Mouse (Mus musculus): Measurements from ENCODE around the gene Nes. TPM values are rescaled to one million over a fixed set of nuclear protein-coding genes. Genes with fewer than 3 reads are reported as not detected.
A peak's percentile ranks its signal among the peaks of the same experiment; 100 is the strongest.

Gene Nes
- polyA plus RNA-seq, 1 experiment from 2014 or later, result 11.1 TPM

GRCm38 (mm10) chr3:87959371-87959770, 11.5 kb upstream of the Nes start:
- no peak for ATAC-seq (ENCODE audit: low read depth)
- no peaks in the 10 kb centered on the region for H3K36me3 ChIP-seq (ENCODE audit: control insufficient read depth, insufficient read depth, low read length)
- no peak overlapping the region for H3K4me2 ChIP-seq (ENCODE audit: low read depth, low read length)
- 38% methylated on average over 7 of the region's 7 CpGs for WGBS
- no peaks in the 10 kb centered on the region for H3K4me1 ChIP-seq (ENCODE audit: control insufficient read depth, insufficient read depth, low read length)
- no peak overlapping the region for H3K4me3 ChIP-seq (ENCODE audit: low read depth, low read length)
- no peaks in the 10 kb centered on the region for H3K9me3 ChIP-seq (ENCODE audit: control insufficient read depth, low read length)
- no peak overlapping the region for H3K9ac ChIP-seq (replicated peaks; ENCODE audit: low read depth, low read length)
- H3K27me3 ChIP-seq (ENCODE audit: control insufficient read depth, insufficient read depth, low read length), result no peaks in the 10 kb centered on the region
- no peak overlapping the region for H3K27ac ChIP-seq (ENCODE audit: low read depth, low read length)

DNA sequence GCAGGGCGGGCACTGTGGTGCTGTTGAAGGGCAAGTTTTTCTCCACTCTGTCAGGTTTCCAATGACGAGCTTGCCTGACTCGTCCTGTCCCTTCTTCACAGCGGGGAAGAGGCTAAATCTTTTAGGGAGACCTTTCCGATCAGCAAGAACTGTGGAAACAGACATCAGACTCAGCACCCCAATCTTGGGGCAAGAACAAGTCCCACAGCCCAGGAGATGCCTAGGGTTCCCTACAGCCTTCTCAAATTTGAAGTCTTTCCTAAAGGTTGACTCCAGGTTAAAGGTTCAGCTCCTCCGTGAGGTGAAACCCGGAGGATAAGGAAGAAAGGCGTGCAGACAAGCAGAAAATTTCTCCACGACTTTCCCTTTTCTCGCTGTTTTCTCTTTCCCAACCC, 10.7 kb upstream of the Nes start:
- no peaks in the 10 kb centered on the region for H3K4me1 ChIP-seq (ENCODE audit: control insufficient read depth, insufficient read depth, low read length)
- 2% methylated on average over 10 of the region's 10 CpGs for WGBS
- no peaks in the 10 kb centered on the region for H3K36me3 ChIP-seq (ENCODE audit: control insufficient read depth, insufficient read depth, low read length)
- peak overlapping the region; percentile 61; the same call in 1 of the 2 replicates for H3K9ac ChIP-seq (replicated peaks; ENCODE audit: low read depth, low read length)
- H3K27ac ChIP-seq (ENCODE audit: low read depth, low read length), result peak overlapping the region; percentile 90
- H3K4me2 ChIP-seq (ENCODE audit: low read depth, low read length), result peak overlapping the region; percentile 63
- no peaks in the 10 kb centered on the region for H3K9me3 ChIP-seq (ENCODE audit: control insufficient read depth, low read length)
- H3K4me3 ChIP-seq (ENCODE audit: low read depth, low read length), result peak overlapping the region; percentile 42
- H3K27me3 ChIP-seq (ENCODE audit: control insufficient read depth, insufficient read depth, low read length), result no peaks in the 10 kb centered on the region
- no peak for ATAC-seq (ENCODE audit: low read depth)

DNA sequence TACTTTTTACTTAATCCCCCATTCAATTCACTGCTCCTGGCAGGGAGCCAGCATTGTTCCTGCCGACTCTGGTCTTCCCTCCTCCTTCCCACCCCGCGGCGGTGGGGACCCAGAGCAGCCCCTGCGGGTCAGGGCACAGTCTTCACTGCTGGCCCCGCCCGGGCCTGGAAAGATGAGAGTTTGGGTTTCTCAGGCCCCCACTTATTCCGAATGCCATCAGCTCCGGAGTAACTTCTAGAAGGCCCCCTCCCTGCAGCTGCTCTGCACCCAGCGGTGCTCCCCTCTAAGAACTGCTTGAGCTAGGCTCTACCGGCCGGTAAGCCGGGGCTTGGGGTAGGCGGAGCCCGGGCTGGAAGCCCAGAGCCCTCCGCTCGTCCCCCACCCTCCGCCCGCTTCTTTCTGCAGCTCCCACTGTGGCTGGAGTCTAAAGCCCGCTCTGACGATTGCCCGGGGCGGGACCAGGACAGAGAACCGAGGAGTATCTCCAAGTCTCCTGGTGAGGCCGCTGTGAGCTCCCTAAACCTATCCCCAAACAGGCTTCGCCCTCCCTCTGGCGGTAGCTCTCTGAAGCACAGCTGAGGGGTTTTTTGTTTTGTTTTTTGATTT, 10.2 kb upstream of the Nes start:
- Histone ChIP-seq H3K27me3 (ENCODE audit: control insufficient read depth, insufficient read depth, low read length) (no peaks in the 10 kb centered on the region), H3K4me2 (ENCODE audit: low read depth, low read length) (peak overlapping the region; percentile 63), H3K9me3 (ENCODE audit: control insufficient read depth, low read length) (no peaks in the 10 kb centered on the region), H3K4me1 (ENCODE audit: control insufficient read depth, insufficient read depth, low read length) (no peaks in the 10 kb centered on the region), H3K9ac (replicated peaks; ENCODE audit: low read depth, low read length) (peak overlapping the region; percentile 61), H3K36me3 (ENCODE audit: control insufficient read depth, insufficient read depth, low read length) (no peaks in the 10 kb centered on the region), H3K4me3 (ENCODE audit: low read depth, low read length) (peak overlapping the region; percentile 42), H3K27ac (ENCODE audit: low read depth, low read length) (peak overlapping the region; percentile 90)
- peak; percentile 98 for ATAC-seq (ENCODE audit: low read depth)
- under 1% methylated on average over 27 of the region's 27 CpGs for WGBS

- peak overlapping the region; percentile 34; the same call in 1 of the 2 replicates for H3K27ac ChIP-seq (ENCODE audit: low read depth, low read length)
- no peaks in the 10 kb centered on the region for H3K36me3 ChIP-seq (ENCODE audit: control insufficient read depth, insufficient read depth, low read length)
- 1% methylated on average over 21 of the region's 21 CpGs for WGBS
- peaks cover 29% of the 10 kb centered on the region for H3K4me1 ChIP-seq (ENCODE audit: control insufficient read depth, insufficient read depth, low read length)
- H3K9me3 ChIP-seq (ENCODE audit: control insufficient read depth, low read length), result no peaks in the 10 kb centered on the region
- H3K4me2 ChIP-seq (ENCODE audit: low read depth, low read length), result peak overlapping the region; percentile 94
- ATAC-seq (ENCODE audit: low read depth), result no peak
- peak overlapping the region; percentile 56 for H3K4me3 ChIP-seq (ENCODE audit: low read depth, low read length)
- no peaks in the 10 kb centered on the region for H3K27me3 ChIP-seq (ENCODE audit: control insufficient read depth, insufficient read depth, low read length)
- peak overlapping the region; percentile 70; the same call in 1 of the 2 replicates for H3K9ac ChIP-seq (replicated peaks; ENCODE audit: low read depth, low read length)
Measured at GRCm38 (mm10) chr3:87970184-87970938, 517 bp upstream of the Nes start.

DNA sequence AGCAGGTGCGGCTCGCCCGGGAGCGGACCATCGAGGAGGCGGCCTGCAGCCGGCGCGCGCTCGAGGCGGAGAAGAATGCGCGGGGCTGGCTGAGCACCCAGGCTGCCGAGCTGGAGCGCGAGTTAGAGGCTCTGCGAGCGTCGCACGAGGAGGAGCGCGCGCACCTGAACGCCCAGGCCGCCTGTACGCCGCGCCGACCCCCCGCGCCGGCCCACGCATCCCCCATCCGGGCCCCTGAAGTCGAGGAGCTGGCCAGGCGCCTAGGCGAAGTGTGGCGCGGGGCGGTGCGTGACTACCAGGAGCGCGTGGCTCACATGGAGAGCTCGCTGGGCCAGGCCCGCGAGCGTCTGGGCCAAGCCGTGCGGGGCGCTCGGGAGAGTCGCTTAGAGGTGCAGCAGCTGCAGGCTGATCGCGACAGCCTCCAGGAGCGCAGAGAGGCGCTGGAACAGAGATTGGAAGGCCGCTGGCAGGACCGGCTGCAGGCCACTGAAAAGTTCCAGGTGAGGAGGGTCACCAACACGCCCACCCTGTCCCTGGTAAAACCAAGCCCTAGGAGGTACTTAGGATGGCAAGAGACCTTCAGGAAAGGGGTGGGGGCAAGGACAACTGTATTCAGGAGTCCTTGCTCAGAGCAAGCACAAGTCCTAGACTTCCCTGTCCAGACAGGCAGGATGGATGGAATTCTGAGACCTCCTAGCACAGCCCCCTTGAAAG, 768 bp downstream of the Nes start:
- Histone ChIP-seq H3K4me2 (ENCODE audit: low read depth, low read length) (peak overlapping the region; percentile 94), H3K27ac (ENCODE audit: low read depth, low read length) (peak overlapping the region; percentile 39; the same call in 1 of the 2 replicates), H3K9me3 (ENCODE audit: control insufficient read depth, low read length) (no peaks in the 10 kb centered on the region), H3K4me1 (ENCODE audit: control insufficient read depth, insufficient read depth, low read length) (peaks cover 29% of the 10 kb centered on the region), H3K36me3 (ENCODE audit: control insufficient read depth, insufficient read depth, low read length) (no peaks in the 10 kb centered on the region), H3K9ac (replicated peaks; ENCODE audit: low read depth, low read length) (peak overlapping the region; percentile 70), H3K4me3 (ENCODE audit: low read depth, low read length) (peak overlapping the region; percentile 56), H3K27me3 (ENCODE audit: control insufficient read depth, insufficient read depth, low read length) (no peaks in the 10 kb centered on the region)
- under 1% methylated on average over 59 of the region's 60 CpGs for WGBS
- ATAC-seq (ENCODE audit: low read depth), result peak; percentile 31

DNA sequence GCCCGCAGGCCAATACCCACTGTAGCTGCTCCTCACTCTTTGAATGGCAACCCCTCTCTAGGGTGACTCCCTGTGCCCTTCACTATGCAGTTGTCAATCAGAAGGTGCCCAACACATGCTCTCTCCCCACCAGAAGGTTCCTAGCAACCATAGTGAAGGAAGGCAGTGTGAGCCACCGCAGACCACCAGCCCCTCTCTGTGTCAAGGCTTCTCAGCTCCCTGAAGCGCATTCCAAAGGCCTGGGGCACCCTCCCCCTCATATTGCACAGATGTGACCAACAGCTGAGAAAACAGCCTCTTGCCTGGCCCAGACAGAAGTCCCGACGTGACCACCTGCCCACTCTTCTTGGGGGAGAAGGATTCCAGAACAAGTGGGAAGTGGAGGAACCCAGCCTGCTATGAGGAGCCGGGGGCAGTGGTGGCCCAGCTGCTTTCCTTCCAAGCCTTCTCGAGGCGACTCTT, 1.4 kb downstream of the Nes start:
- Histone ChIP-seq H3K4me3 (ENCODE audit: low read depth, low read length) (peak overlapping the region; percentile 56), H3K4me2 (ENCODE audit: low read depth, low read length) (peak overlapping the region; percentile 94), H3K9ac (replicated peaks; ENCODE audit: low read depth, low read length) (peak overlapping the region; percentile 70), H3K27ac (ENCODE audit: low read depth, low read length) (peak overlapping the region; percentile 45; the same call in 1 of the 2 replicates), H3K36me3 (ENCODE audit: control insufficient read depth, insufficient read depth, low read length) (no peaks in the 10 kb centered on the region), H3K27me3 (ENCODE audit: control insufficient read depth, insufficient read depth, low read length) (no peaks in the 10 kb centered on the region), H3K4me1 (ENCODE audit: control insufficient read depth, insufficient read depth, low read length) (peaks cover 29% of the 10 kb centered on the region), H3K9me3 (ENCODE audit: control insufficient read depth, low read length) (no peaks in the 10 kb centered on the region)
- WGBS, result 3% methylated on average over 8 of the region's 8 CpGs
- ATAC-seq (ENCODE audit: low read depth), result peak; percentile 58; the same call in 1 of the 2 replicates

DNA sequence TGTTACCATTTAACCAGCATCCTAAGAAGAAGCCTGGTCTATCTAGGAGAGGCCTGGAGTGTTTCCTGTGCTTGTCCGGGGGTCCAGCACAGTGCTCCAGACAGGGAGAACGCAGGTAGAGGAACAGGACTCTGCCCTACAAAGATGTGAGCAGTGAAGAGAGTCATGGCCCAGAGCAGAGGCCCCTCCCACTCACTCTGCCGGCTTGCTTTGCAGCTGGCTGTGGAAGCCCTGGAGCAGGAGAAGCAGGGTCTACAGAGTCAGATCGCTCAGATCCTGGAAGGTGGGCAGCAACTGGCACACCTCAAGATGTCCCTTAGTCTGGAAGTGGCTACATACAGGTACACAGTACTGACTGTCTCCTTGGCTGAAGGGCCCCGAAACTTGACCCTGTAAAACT, 1.9 kb downstream of the Nes start:
- H3K4me1 ChIP-seq (ENCODE audit: control insufficient read depth, insufficient read depth, low read length), result peaks cover 29% of the 10 kb centered on the region
- H3K4me3 ChIP-seq (ENCODE audit: low read depth, low read length), result peak overlapping the region; percentile 56
- H3K36me3 ChIP-seq (ENCODE audit: control insufficient read depth, insufficient read depth, low read length), result no peaks in the 10 kb centered on the region
- peak overlapping the region; percentile 94 for H3K4me2 ChIP-seq (ENCODE audit: low read depth, low read length)
- no peak for ATAC-seq (ENCODE audit: low read depth)
- peak overlapping the region; percentile 70 for H3K9ac ChIP-seq (replicated peaks; ENCODE audit: low read depth, low read length)
- no peaks in the 10 kb centered on the region for H3K27me3 ChIP-seq (ENCODE audit: control insufficient read depth, insufficient read depth, low read length)
- WGBS, result 19% methylated on average over 5 of the region's 5 CpGs
- no peaks in the 10 kb centered on the region for H3K9me3 ChIP-seq (ENCODE audit: control insufficient read depth, low read length)
- H3K27ac ChIP-seq (ENCODE audit: low read depth, low read length), result peak overlapping the region; percentile 45; the same call in 1 of the 2 replicates

DNA sequence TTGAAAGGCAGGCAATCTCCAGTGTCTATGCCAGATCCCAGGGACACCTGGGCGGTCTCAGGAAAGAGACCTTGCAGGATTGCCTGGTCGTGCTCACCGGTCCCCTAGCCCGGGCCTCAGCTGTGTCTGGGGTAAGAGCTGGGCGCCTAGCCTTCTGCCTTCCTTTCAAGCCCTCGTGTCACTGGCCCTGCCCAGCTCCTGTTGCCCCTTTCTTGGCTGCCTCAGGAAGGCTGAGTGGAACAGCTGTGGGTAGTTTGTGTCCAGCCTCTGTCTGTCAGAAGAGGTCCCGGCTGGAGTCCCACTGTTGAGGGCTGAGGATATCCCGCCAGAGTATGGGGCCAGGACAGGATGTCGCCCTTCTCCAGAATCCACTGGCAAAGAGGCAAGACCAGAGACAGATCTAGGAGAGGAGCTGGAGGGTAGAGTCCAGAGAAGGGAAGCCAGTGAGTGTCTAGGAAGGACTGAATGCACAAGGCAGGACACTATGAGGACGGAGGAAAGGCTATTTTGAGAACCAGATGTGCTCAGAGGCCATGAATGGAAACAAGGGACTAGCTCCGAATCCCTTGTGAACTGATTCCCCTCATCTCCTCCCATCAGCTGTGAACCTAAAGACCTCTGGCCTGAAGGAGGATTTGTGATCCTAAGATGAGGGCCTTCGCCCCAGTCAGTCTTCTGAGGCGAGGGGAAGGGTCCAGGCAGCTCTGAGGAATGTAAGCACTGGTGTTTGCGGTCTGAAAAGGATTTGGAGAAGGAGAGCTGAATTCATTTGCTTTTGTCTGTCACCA, 2.9 kb downstream of the Nes start:
- peak overlapping the region; percentile 56 for H3K4me3 ChIP-seq (ENCODE audit: low read depth, low read length)
- H3K36me3 ChIP-seq (ENCODE audit: control insufficient read depth, insufficient read depth, low read length), result no peaks in the 10 kb centered on the region
- no peaks in the 10 kb centered on the region for H3K9me3 ChIP-seq (ENCODE audit: control insufficient read depth, low read length)
- peaks cover 29% of the 10 kb centered on the region for H3K4me1 ChIP-seq (ENCODE audit: control insufficient read depth, insufficient read depth, low read length)
- no peak for ATAC-seq (ENCODE audit: low read depth)
- H3K4me2 ChIP-seq (ENCODE audit: low read depth, low read length), result peak overlapping the region; percentile 94
- H3K27me3 ChIP-seq (ENCODE audit: control insufficient read depth, insufficient read depth, low read length), result no peaks in the 10 kb centered on the region
- peak overlapping the region; percentile 78 for H3K27ac ChIP-seq (ENCODE audit: low read depth, low read length)
- peak overlapping the region; percentile 34; the same call in 1 of the 2 replicates for H3K9ac ChIP-seq (replicated peaks; ENCODE audit: low read depth, low read length)
- 11% methylated on average over 14 of the region's 14 CpGs for WGBS

Data from neural tube, embryonic 14.5 days (tissue).